Mouse (Mus musculus): Measurements from ENCODE around the gene Zdhhc23.

Zdhhc23 gene

GRCm38 (mm10) chr16:43970426-43970825 lies 9.2 kb downstream of the Zdhhc23 start:
- no peak for DNase-seq (ENCODE audit: low read depth in 2 of 2, low spot score in 2 of 2)

- no peak for DNase-seq (ENCODE audit: low read depth in 2 of 2, low spot score in 2 of 2)
Measured at GRCm38 (mm10) chr16:43965781-43966389, 13.7 kb downstream of the Zdhhc23 start.

GRCm38 (mm10) chr16:43963780-43964179 lies 15.8 kb downstream of the Zdhhc23 start:
- DNase-seq (ENCODE audit: low read depth in 2 of 2, low spot score in 2 of 2), result no peak

GRCm38 (mm10) chr16:43963291-43963690 lies 16.3 kb downstream of the Zdhhc23 start:
- no peak for DNase-seq (ENCODE audit: low read depth in 2 of 2, low spot score in 2 of 2)

- DNase-seq (ENCODE audit: low read depth in 2 of 2, low spot score in 2 of 2), result no peak
Measured at GRCm38 (mm10) chr16:43958038-43958437, 21.6 kb downstream of the Zdhhc23 start.

- no peak for DNase-seq (ENCODE audit: low read depth in 2 of 2, low spot score in 2 of 2)
Measured at GRCm38 (mm10) chr16:43954913-43955312, 24.7 kb downstream of the Zdhhc23 start.

GRCm38 (mm10) chr16:43951591-43951990 lies 28.0 kb downstream of the Zdhhc23 start:
- DNase-seq (ENCODE audit: low read depth in 2 of 2, low spot score in 2 of 2), result no peak

GRCm38 (mm10) chr16:43945869-43946268 lies 33.7 kb downstream of the Zdhhc23 start:
- no peak for DNase-seq (ENCODE audit: low read depth in 2 of 2, low spot score in 2 of 2)

GRCm38 (mm10) chr16:43945351-43945750 lies 34.2 kb downstream of the Zdhhc23 start:
- no peak for DNase-seq (ENCODE audit: low read depth in 2 of 2, low spot score in 2 of 2)

- no peak for DNase-seq (ENCODE audit: low read depth in 2 of 2, low spot score in 2 of 2)
Measured at GRCm38 (mm10) chr16:43940846-43941245, 38.7 kb downstream of the Zdhhc23 start.

- no peak for DNase-seq (ENCODE audit: low read depth in 2 of 2, low spot score in 2 of 2)
Measured at GRCm38 (mm10) chr16:43935892-43936291, 43.7 kb downstream of the Zdhhc23 start.

GRCm38 (mm10) chr16:43935367-43935766 lies 44.2 kb downstream of the Zdhhc23 start:
- no peak for DNase-seq (ENCODE audit: low read depth in 2 of 2, low spot score in 2 of 2)

GRCm38 (mm10) chr16:43934856-43935255 lies 44.7 kb downstream of the Zdhhc23 start:
- DNase-seq (ENCODE audit: low read depth in 2 of 2, low spot score in 2 of 2), result no peak

- DNase-seq (ENCODE audit: low read depth in 2 of 2, low spot score in 2 of 2), result no peak
Measured at GRCm38 (mm10) chr16:43933041-43933440, 46.5 kb downstream of the Zdhhc23 start.

GRCm38 (mm10) chr16:43932319-43932718 lies 47.3 kb downstream of the Zdhhc23 start:
- no peak for DNase-seq (ENCODE audit: low read depth in 2 of 2, low spot score in 2 of 2)

- no peak for DNase-seq (ENCODE audit: low read depth in 2 of 2, low spot score in 2 of 2)
Measured at GRCm38 (mm10) chr16:43931502-43931901, 48.1 kb downstream of the Zdhhc23 start.

- no peak for DNase-seq (ENCODE audit: low read depth in 2 of 2, low spot score in 2 of 2)
Measured at GRCm38 (mm10) chr16:43930577-43930976, 49.0 kb downstream of the Zdhhc23 start.

GRCm38 (mm10) chr16:43926341-43926859 lies 53.2 kb downstream of the Zdhhc23 start, which contains the start of gene Qtrt2:
Gene Qtrt2 (minus strand): TSS chr16:43926809.
- DNase-seq (ENCODE audit: low read depth in 2 of 2, low spot score in 2 of 2), result no peak

- no peak for DNase-seq (ENCODE audit: low read depth in 2 of 2, low spot score in 2 of 2)
Measured at GRCm38 (mm10) chr16:43925846-43926245, 53.7 kb downstream of the Zdhhc23 start.

GRCm38 (mm10) chr16:43925001-43925558 lies 54.5 kb downstream of the Zdhhc23 start:
- no peak for DNase-seq (ENCODE audit: low read depth in 2 of 2, low spot score in 2 of 2)

GRCm38 (mm10) chr16:43922630-43923029 lies 57.0 kb downstream of the Zdhhc23 start:
- DNase-seq (ENCODE audit: low read depth in 2 of 2, low spot score in 2 of 2), result no peak

- no peak for DNase-seq (ENCODE audit: low read depth in 2 of 2, low spot score in 2 of 2)
Measured at GRCm38 (mm10) chr16:43922024-43922423, 57.6 kb downstream of the Zdhhc23 start.

GRCm38 (mm10) chr16:43918867-43919266 lies 60.7 kb downstream of the Zdhhc23 start:
- DNase-seq (ENCODE audit: low read depth in 2 of 2, low spot score in 2 of 2), result no peak

All from CD8-positive naive resting alpha-beta T cell, adult 2 months (primary cell).